Mouse (Mus musculus) left cerebral cortex, postnatal 10 days (tissue): ENCODE results near the gene Daxx. TPM values are rescaled to one million over a fixed set of nuclear protein-coding genes. Genes with fewer than 3 reads are reported as not detected.
A peak's percentile ranks its signal among the peaks of the same experiment; 100 is the strongest.

ENCODE experiments used
- DNase-seq, 2 experiments: peaks; one replicate each; pipeline ENCODE4 v3.0.0; 2021 to 2022; ENCODE audit warnings: low spot score in 2 of 2, mixed read lengths in 1 of 2; ENCODE audit errors: extremely low spot score in 1 of 2
- intact Hi-C: fragments of 180-260 bp; cut with DNase I; formaldehyde crosslinking; loops from one replicate; pipeline ENCODE4 v1.15.1; 2025
- microRNA-seq: library from miRNA; unstranded; fragments of <30 nt; microRNA quantifications from one replicate; pipeline ENCODE4 v1.2.0, GENCODE M21; 2022
- total RNA-seq, 2 experiments: library from RNA; stranded (reverse); gene quantifications; 2 replicates each; pipeline ENCODE4 v1.2.3; 2021

Daxx gene
- total RNA-seq, 2 experiments from 2014 or later, result 26.5 to 28.1 TPM

- DNase-seq, result no peak
- intact Hi-C loops, result no loop called here
Observed at GRCm38 (mm10) chr17:33953961-33954565, 44.8 kb downstream of the Daxx start.

- DNase-seq, result peak in 1 of 2 experiments; percentile 61
- intact Hi-C loops, result no loop called here
Observed at GRCm38 (mm10) chr17:33954646-33955554, 45.7 kb downstream of the Daxx start.

- DNase-seq, result peak; percentile 95 to 98
- intact Hi-C loops, result no loop called here
Observed at GRCm38 (mm10) chr17:33955555-33956214, 46.5 kb downstream of the Daxx start, which contains the start of the genes Vps52 and Rps18. Gene Vps52 (plus strand): TSS chr17:33955812. Gene Rps18 (minus strand): TSS chr17:33956001.

- no peak for DNase-seq
- intact Hi-C loops, result no loop called here
Observed at GRCm38 (mm10) chr17:33956336-33956735, 47.1 kb downstream of the Daxx start.

GRCm38 (mm10) chr17:33957493-33957892, 48.3 kb downstream of the Daxx start:
- intact Hi-C loops, result loop anchor here (1.0 kb wide), 1 partner anchor 64 kb away; no protein-coding TSS in a partner anchor
- no peak for DNase-seq

- DNase-seq, result no peak
- intact Hi-C loops, result no loop called here
Observed at GRCm38 (mm10) chr17:33958451-33958850, 49.2 kb downstream of the Daxx start.

GRCm38 (mm10) chr17:33959135-33959534, 49.9 kb downstream of the Daxx start:
- DNase-seq, result no peak
- intact Hi-C loops, result no loop called here

- intact Hi-C loops, result loop anchor here (2.0 kb wide), 1 partner anchor 1319 kb away; no protein-coding TSS in a partner anchor
- DNase-seq, result no peak
Observed at GRCm38 (mm10) chr17:33959948-33960347, 50.7 kb downstream of the Daxx start.

GRCm38 (mm10) chr17:33962876-33963275, 53.7 kb downstream of the Daxx start:
- intact Hi-C loops, result no loop called here
- no peak for DNase-seq

Small RNAs within 50 kb of the gene (microRNA-seq; reads per million reads assigned to microRNA genes)
- gene Gm27740, result not detected

Other genes with a start within 250 kb of the Daxx start
- 100 to 1,000 TPM; 113 to 115 TPM for gene Hnrnpm, start 222.6 kb upstream of the Daxx start, total RNA-seq
- 10 to 100 TPM; 81.5 to 82.1 TPM for gene March2, start 190.7 kb upstream of the Daxx start, total RNA-seq
- 100 to 1,000 TPM; 336 to 350 TPM for gene Rab11b, start 148.9 kb upstream of the Daxx start, total RNA-seq
- 1 to 10 TPM; 5.2 to 9.1 TPM for gene Angptl4, start 127.6 kb upstream of the Daxx start, total RNA-seq
- gene Kank3, start 98.9 kb upstream of the Daxx start, total RNA-seq, result 10 to 100 TPM; 37.9 to 38.2 TPM
- gene Rps28, start 84.9 kb upstream of the Daxx start, total RNA-seq, result 100 to 1,000 TPM; 861 to 875 TPM
- 100 to 1,000 TPM; 225 to 228 TPM for gene Ndufa7, start 84.8 kb upstream of the Daxx start, total RNA-seq
- 10 to 100 TPM; 24.1 to 26.4 TPM for gene Cd320, start 66.3 kb upstream of the Daxx start, total RNA-seq
- gene Gm7029, start 35.6 kb upstream of the Daxx start, total RNA-seq, result not detected
- gene Kifc1, start 18.8 kb upstream of the Daxx start, total RNA-seq, result 1 to 10 TPM; 3.9 to 7.1 TPM
- gene Platr17, start 4.3 kb upstream of the Daxx start, total RNA-seq, result 1 to 10 TPM; 1.2 TPM
- 10 to 100 TPM; 33.0 to 34.7 TPM for gene Tapbp, start 6.5 kb downstream of the Daxx start, total RNA-seq
- 10 to 100 TPM; 35.0 to 35.8 TPM for gene Zbtb22, start 6.5 kb downstream of the Daxx start, total RNA-seq
- 10 to 100 TPM; 67.1 to 68.4 TPM for gene Rgl2, start 20.1 kb downstream of the Daxx start, total RNA-seq
- gene Pfdn6, start 30.9 kb downstream of the Daxx start, total RNA-seq, result 10 to 100 TPM; 89.2 to 96.1 TPM
- gene Wdr46, start 31.2 kb downstream of the Daxx start, total RNA-seq, result 10 to 100 TPM; 20.5 to 20.9 TPM
- 1 to 10 TPM; 5.2 to 9.8 TPM for gene B3galt4, start 42.1 kb downstream of the Daxx start, total RNA-seq
- 10 to 100 TPM; 71.3 to 77.5 TPM for gene Vps52, start 46.4 kb downstream of the Daxx start, total RNA-seq
- 100 to 1,000 TPM; 440 to 443 TPM for gene Rps18, start 46.6 kb downstream of the Daxx start, total RNA-seq
- 10 to 100 TPM; 10.6 to 11.8 TPM for gene H2-K1, start 90.9 kb downstream of the Daxx start, total RNA-seq
- 10 to 100 TPM; 23.2 to 24.9 TPM for gene Ring1, start 115.3 kb downstream of the Daxx start, total RNA-seq
- gene H2-Ke6, start 118.6 kb downstream of the Daxx start, total RNA-seq, result 10 to 100 TPM; 29.7 to 32.0 TPM
- 100 to 1,000 TPM in 1 of 2 experiments, 10 to 100 TPM in 1; 90.7 to 101 TPM for gene Slc39a7, start 122.3 kb downstream of the Daxx start, total RNA-seq
- gene Rxrb, start 122.4 kb downstream of the Daxx start, total RNA-seq, result 10 to 100 TPM; 74.8 to 78.7 TPM
- gene Col11a2, start 130.0 kb downstream of the Daxx start, total RNA-seq, result 10 to 100 TPM; 12.2 to 14.3 TPM
- under 1 TPM in 1 of 2 experiments, not detected in 1; 0.55 TPM for gene H2-Oa, start 182.9 kb downstream of the Daxx start, total RNA-seq
- 10 to 100 TPM; 26.6 to 27.7 TPM for gene H2-DMa, start 210.1 kb downstream of the Daxx start, total RNA-seq
- 100 to 1,000 TPM; 266 to 271 TPM for gene Brd2, start 213.2 kb downstream of the Daxx start, total RNA-seq
- 1 to 10 TPM in 1 of 2 experiments, under 1 TPM in 1; 0.99 to 1.4 TPM for gene H2-DMb2, start 233.9 kb downstream of the Daxx start, total RNA-seq
- 1 to 10 TPM; 1.2 to 1.8 TPM for gene H2-DMb1, start 243.7 kb downstream of the Daxx start, total RNA-seq